Mouse (Mus musculus) liver, embryonic 16.5 days (tissue): ENCODE results near the gene Fbxl18. TPM values are rescaled to one million over a fixed set of nuclear protein-coding genes. Genes with fewer than 3 reads are reported as not detected.
"Not testable (repeated sequence)": the region's sequence is repeated elsewhere in the genome, so short reads cannot be mapped to it uniquely, and the experiment has no call there.

Source experiments
- ATAC-seq: fragments of 200-750 bp; cut with Nextera tagmentation; 2 replicates; pipeline ENCODE4 v1.8.0; 2017; ENCODE audit warnings: low read depth, mild to moderate bottlenecking, moderate number of reproducible peaks, moderate library complexity
- H3K27ac ChIP-seq: fragments of 300-500 bp; sonication (generic); 2 replicates; pipeline ENCODE4 v1.5.1; 2014; ENCODE audit warnings: mild to moderate bottlenecking, low read length
- H3K27me3 ChIP-seq: fragments of 300-500 bp; sonication (generic); 2 replicates; pipeline ENCODE4 v1.6.1; 2014; ENCODE audit warnings: low read depth, low read length, mixed read lengths; ENCODE audit not compliant: control insufficient read depth, insufficient read depth
- H3K36me3 ChIP-seq: fragments of 300-500 bp; sonication (generic); 2 replicates; pipeline ENCODE4 v1.6.1; 2014; ENCODE audit warnings: mild to moderate bottlenecking; ENCODE audit not compliant: control insufficient read depth, insufficient read depth
- H3K4me1 ChIP-seq: fragments of 300-500 bp; sonication (generic); 2 replicates; pipeline ENCODE4 v1.6.1; 2014; ENCODE audit warnings: low read depth, low read length, mixed read lengths; ENCODE audit not compliant: control insufficient read depth
- H3K4me2 ChIP-seq: fragments of 300-500 bp; sonication (generic); 2 replicates; pipeline ENCODE4 v1.6.1; 2014; ENCODE audit warnings: low read depth, low read length, mixed read lengths
- H3K4me3 ChIP-seq: fragments of 300-500 bp; sonication (generic); 2 replicates; pipeline ENCODE4 v1.5.1; 2014; ENCODE audit warnings: low read depth, mild to moderate bottlenecking, low read length
- H3K9ac ChIP-seq: fragments of 300-500 bp; sonication (generic); 2 replicates; pipeline ENCODE4 v1.6.1; 2014; ENCODE audit warnings: low read depth, low read length
- H3K9me3 ChIP-seq: fragments of 300-500 bp; sonication (generic); replicated peaks from 2 replicates; pipeline ENCODE4 v1.6.1; 2016; ENCODE audit warnings: low read length; ENCODE audit not compliant: control insufficient read depth
- WGBS: fragments of 180-500 bp; shearing (Covaris S2); extraction: QIAGEN DNeasy Blood & Tissue Kit; methylation state at CpG from one replicate; pipeline ENCODE4 v1.1.7; 2014; ENCODE audit not compliant: insufficient replicate concordance; 5-methylcytosine and 5-hydroxymethylcytosine counted together
- polyA plus RNA-seq: library from polyadenylated mRNA; unstranded; fragments of >200 nt; fragmentation: Nextera tagmentation; extraction: Ambion mirVana; gene quantifications from 2 replicates; pipeline ENCODE4 v1.2.1, GENCODE M21; 2015

Fbxl18 gene
- polyA plus RNA-seq, 1 experiment from 2014 or later = 2.7 TPM

- peaks cover 4% of the 10 kb centered on the region for H3K4me1 ChIP-seq
- no peak overlapping the region for H3K9ac ChIP-seq
- no peak overlapping the region for H3K27ac ChIP-seq
- H3K4me3 ChIP-seq = no peak overlapping the region
- WGBS = 62% methylated on average over 9 of the region's 9 CpGs
- no peak for ATAC-seq
- no peaks in the 10 kb centered on the region for H3K27me3 ChIP-seq
- H3K4me2 ChIP-seq = no peak overlapping the region
- no peaks in the 10 kb centered on the region for H3K36me3 ChIP-seq
- H3K9me3 ChIP-seq = no peaks in the 10 kb centered on the region
These were observed 44.7 kb downstream of the Fbxl18 start for GRCm38 (mm10) chr5:142850476-142850875.

GRCm38 (mm10) chr5:142848911-142849310 lies 46.3 kb downstream of the Fbxl18 start:
- Histone ChIP-seq H3K4me3 (no peak overlapping the region), H3K9ac (no peak overlapping the region), H3K36me3 (no peaks in the 10 kb centered on the region), H3K27me3 (no peaks in the 10 kb centered on the region), H3K4me2 (no peak overlapping the region), H3K4me1 (peaks cover 4% of the 10 kb centered on the region), H3K9me3 (no peaks in the 10 kb centered on the region), H3K27ac (no peak overlapping the region)
- ATAC-seq = no peak
- 80% methylated on average over 7 of the region's 7 CpGs for WGBS

- Histone ChIP-seq H3K27ac (no peak overlapping the region), H3K4me2 (no peak overlapping the region), H3K4me1 (no peaks in the 10 kb centered on the region), H3K4me3 (no peak overlapping the region), H3K36me3 (no peaks in the 10 kb centered on the region), H3K9me3 (no peaks in the 10 kb centered on the region), H3K27me3 (no peaks in the 10 kb centered on the region), H3K9ac (no peak overlapping the region)
- no peak for ATAC-seq
- 63% methylated on average over 3 of the region's 3 CpGs for WGBS
These were observed 47.1 kb downstream of the Fbxl18 start for GRCm38 (mm10) chr5:142848149-142848548.

GRCm38 (mm10) chr5:142844467-142844866 lies 50.8 kb downstream of the Fbxl18 start:
- ATAC-seq = no peak
- Histone ChIP-seq H3K9ac (no peak overlapping the region), H3K4me1 (no peaks in the 10 kb centered on the region), H3K27ac (no peak overlapping the region), H3K4me3 (no peak overlapping the region), H3K36me3 (no peaks in the 10 kb centered on the region), H3K4me2 (no peak overlapping the region), H3K27me3 (no peaks in the 10 kb centered on the region), H3K9me3 (no peaks in the 10 kb centered on the region)
- 44% methylated on average over 8 of the region's 8 CpGs for WGBS

- no peaks in the 10 kb centered on the region for H3K4me1 ChIP-seq
- no peaks in the 10 kb centered on the region for H3K36me3 ChIP-seq
- no peak for ATAC-seq
- no peaks in the 10 kb centered on the region for H3K9me3 ChIP-seq
- H3K4me2 ChIP-seq = no peak overlapping the region
- H3K27me3 ChIP-seq = no peaks in the 10 kb centered on the region
- H3K27ac ChIP-seq = no peak overlapping the region
- no peak overlapping the region for H3K9ac ChIP-seq
- WGBS = 26% methylated on average over 7 of the region's 7 CpGs
- no peak overlapping the region for H3K4me3 ChIP-seq
These were observed 53.0 kb downstream of the Fbxl18 start for GRCm38 (mm10) chr5:142842137-142842642.

- Histone ChIP-seq H3K9me3 (no peaks in the 10 kb centered on the region), H3K27ac (no peak overlapping the region), H3K9ac (no peak overlapping the region), H3K4me1 (no peaks in the 10 kb centered on the region), H3K4me2 (no peak overlapping the region), H3K36me3 (no peaks in the 10 kb centered on the region), H3K27me3 (no peaks in the 10 kb centered on the region), H3K4me3 (no peak overlapping the region)
- 57% methylated on average over 8 of the region's 8 CpGs for WGBS
- ATAC-seq = no peak
These were observed 53.7 kb downstream of the Fbxl18 start for GRCm38 (mm10) chr5:142841372-142842136.

- not testable (repeated sequence) for H3K27me3 ChIP-seq, ATAC-seq, H3K4me3 ChIP-seq, H3K4me2 ChIP-seq, H3K4me1 ChIP-seq, H3K9ac ChIP-seq, H3K27ac ChIP-seq, H3K9me3 ChIP-seq, H3K36me3 ChIP-seq
- WGBS = 76% methylated on average over 2 of the region's 2 CpGs
These were observed 57.8 kb downstream of the Fbxl18 start for GRCm38 (mm10) chr5:142837427-142837826.

GRCm38 (mm10) chr5:142836891-142837290 lies 58.3 kb downstream of the Fbxl18 start:
- H3K36me3 ChIP-seq = no peaks in the 10 kb centered on the region
- no peak overlapping the region for H3K4me3 ChIP-seq
- no peak for ATAC-seq
- no peaks in the 10 kb centered on the region for H3K9me3 ChIP-seq
- H3K4me1 ChIP-seq = no peaks in the 10 kb centered on the region
- H3K4me2 ChIP-seq = no peak overlapping the region
- 62% methylated on average over 6 of the region's 6 CpGs for WGBS
- H3K27me3 ChIP-seq = no peaks in the 10 kb centered on the region
- H3K9ac ChIP-seq = no peak overlapping the region
- H3K27ac ChIP-seq = no peak overlapping the region

GRCm38 (mm10) chr5:142833646-142834438 lies 61.4 kb downstream of the Fbxl18 start:
- Histone ChIP-seq H3K4me3 (no peak overlapping the region), H3K36me3 (no peaks in the 10 kb centered on the region), H3K9ac (no peak overlapping the region), H3K9me3 (0 out of 2 replicates have a peak, but pooled peaks cover 2% of the 10 kb centered on the region), H3K4me2 (no peak overlapping the region), H3K4me1 (no peaks in the 10 kb centered on the region), H3K27me3 (no peaks in the 10 kb centered on the region), H3K27ac (no peak overlapping the region)
- WGBS = 44% methylated on average over 8 of the region's 8 CpGs
- ATAC-seq = no peak
